Mouse (Mus musculus) cerebellum, adult (tissue): ENCODE data around the gene C77080.
A peak's percentile ranks its signal among the peaks of the same experiment; 100 is the strongest.

Experiments
- ATAC-seq: cut with Nextera tagmentation; 2 replicates; pipeline ENCODE4 v1.9.2; 2017; ENCODE audit warnings: mild to moderate bottlenecking, moderate library complexity, mixed read lengths; ENCODE audit not compliant: insufficient number of reproducible peaks, low FRiP score, low TSS enrichment

The C77080 gene

DNA sequence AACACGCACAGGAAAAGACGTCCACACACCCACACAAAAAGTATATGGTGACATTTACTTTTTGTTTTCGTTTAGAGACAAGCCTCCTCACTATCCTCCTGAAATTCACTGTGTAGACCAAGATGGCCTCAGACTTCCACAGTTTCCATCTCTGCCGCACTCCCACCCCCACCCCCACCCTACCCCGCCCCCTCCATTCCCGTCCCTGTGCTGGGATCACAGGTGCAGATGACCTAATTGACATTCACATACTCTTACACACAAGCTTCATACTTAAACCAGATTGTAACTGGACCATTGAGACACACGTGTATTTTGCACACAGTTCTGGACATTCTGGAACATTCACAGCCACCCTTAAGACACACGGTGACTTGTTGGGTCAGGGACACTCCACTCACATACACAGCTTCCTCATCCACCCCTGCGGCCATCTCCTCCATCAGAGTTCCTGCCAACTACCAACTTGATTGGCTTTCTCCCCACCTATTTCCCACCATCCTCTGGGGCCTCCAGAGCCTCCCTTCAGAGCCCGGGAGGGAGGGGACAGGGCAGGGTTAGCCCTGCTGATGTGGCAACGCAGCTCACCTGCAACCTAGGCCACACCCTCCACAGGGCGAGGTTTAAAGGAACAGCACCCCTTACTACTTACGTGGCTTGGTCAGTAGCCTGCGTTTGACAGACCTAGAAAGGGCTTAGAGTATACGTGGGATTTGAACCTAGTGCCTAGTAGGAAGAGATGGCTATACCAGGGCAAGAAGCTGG is 11.0 kb upstream of the C77080 start:
- 0 out of 2 replicates have a peak, but pooled peaks have one; percentile 4 for ATAC-seq

DNA sequence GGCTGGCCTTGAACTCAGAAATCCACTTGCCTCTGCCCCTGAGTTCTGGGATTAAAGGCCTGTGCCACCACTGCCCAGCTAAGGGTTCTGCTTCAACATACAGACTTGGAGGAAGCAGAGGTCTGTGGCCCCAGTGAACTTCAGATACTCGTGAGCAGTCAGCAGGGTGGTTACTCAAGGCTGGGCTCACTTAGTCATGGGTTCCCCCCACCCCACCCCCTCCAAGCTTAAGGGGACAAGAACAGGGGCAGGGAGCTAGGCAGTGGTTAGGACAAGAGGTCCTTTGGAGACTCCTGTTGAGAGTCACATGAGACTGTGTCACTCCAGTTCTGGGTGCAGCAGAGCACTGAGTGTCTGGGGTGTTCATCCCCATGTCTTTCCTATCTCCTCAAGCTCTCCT is 7.5 kb upstream of the C77080 start:
- ATAC-seq: no peak

DNA sequence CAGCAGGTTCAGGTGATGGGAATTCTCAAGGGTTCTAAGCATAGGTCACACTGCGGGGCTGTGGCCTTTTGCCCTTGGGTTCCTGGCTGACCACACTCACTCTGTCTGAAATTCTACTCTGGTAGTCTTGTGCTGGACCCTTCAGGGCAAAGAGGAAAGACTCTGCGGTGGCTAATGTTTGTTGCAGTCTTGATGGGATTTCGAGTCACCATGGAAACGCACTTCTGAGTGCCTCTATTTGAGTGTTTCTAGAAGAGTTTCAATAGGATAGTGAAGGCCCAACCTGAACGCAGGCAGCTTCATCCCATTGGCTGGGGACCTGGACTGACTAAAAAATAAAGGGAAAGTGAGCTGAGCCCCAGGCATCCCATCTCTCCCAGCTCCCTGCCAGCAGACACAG is 5.6 kb upstream of the C77080 start:
- no peak for ATAC-seq

DNA sequence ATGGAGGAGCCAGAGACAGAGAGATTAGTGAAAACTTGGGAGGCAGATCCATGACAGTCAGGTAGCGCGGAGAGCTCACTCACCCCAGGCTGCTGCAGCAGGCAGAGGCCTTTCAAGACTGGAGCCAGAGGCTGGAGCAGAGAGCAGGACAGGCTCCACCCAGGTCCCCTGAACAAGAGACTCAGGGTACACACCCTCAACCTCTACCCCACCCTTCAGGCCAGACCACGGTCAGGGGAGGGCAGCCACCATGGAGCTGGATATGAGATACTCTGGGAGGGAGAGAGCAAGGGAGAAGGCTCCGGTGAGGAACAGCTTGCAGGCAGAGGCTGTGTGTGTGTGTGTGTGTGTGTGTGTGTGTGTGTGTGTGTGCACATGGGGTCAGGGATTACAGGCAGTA is 5.0 kb upstream of the C77080 start:
- no peak for ATAC-seq

DNA sequence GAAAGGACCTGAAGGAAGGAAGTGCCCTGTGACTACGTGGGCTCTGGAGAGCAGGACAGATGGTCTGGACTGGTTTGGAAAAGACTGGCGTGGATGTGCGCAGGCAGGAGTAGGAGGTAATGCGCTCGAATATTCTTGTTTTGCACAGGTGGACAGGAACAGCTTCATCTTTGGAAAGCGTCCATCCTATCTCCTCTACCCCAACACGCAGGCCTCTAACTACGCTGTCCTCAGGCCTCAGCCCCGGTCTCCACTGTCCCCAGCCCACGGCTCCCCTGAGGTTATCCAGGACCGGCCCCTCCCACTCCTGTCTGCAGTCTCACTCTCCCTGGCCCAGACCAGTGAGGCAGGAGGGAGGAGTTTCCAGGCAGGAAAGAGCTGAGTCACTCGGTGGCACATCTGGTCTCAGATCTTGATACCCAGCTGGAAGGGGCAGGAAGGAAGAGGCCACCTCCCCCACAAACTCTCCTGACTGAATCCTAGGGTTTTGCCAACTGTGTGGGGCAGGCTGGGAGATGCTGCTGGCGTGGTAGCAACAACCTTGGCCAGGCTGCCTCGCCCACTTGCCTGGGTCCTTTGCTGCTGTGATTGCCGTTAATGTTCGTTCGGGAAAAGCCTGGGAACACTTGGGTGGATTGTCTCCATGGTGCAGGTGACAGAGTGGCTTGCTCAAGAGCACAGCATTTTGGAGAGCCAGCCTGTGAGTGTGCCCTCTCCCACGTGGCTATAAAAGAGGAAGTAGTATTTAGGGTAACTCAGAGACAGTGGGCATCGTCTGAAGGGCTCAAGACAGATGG is 2.2 kb upstream of the C77080 start:
- peak; percentile 86 for ATAC-seq

DNA sequence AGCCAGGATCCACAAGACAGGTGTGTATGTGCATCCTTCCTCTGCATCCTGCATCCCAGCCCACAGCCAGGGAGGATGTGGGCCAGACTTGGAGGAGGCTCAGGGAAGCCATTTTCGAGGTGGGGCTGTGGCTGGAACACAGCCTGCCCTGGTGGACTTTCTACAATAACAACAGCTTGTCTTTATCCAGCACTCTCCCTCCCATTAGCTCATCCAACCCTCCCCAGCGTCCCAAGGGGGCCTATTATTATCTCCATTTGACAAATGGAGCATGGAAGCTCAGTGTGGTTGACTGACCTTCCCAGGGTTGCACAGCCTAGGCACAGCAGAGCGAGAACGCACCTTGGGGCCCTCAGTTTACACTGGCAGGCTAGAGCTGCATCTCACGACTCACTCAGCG is 526 bp downstream of the C77080 start:
- no peak for ATAC-seq

DNA sequence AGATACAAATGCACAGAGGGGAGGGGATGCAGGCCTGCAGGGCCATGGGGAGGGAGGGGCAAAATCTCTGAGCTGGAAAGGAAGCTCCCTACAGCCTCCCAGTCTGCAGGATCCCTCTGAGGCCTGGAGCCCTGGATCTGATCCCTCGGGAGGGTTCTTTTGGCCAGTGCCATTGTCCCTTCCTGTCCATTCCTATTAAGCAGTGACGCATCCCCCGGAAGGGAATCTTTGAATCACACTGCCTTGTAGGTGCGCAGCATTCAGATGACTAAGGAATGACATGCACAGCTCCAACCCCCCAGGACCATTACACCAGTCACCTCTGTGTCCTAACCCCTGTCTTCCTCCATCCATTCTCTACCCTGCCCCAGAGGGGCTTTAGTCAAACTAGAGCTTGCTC is 2.1 kb downstream of the C77080 start:
- no peak for ATAC-seq

DNA sequence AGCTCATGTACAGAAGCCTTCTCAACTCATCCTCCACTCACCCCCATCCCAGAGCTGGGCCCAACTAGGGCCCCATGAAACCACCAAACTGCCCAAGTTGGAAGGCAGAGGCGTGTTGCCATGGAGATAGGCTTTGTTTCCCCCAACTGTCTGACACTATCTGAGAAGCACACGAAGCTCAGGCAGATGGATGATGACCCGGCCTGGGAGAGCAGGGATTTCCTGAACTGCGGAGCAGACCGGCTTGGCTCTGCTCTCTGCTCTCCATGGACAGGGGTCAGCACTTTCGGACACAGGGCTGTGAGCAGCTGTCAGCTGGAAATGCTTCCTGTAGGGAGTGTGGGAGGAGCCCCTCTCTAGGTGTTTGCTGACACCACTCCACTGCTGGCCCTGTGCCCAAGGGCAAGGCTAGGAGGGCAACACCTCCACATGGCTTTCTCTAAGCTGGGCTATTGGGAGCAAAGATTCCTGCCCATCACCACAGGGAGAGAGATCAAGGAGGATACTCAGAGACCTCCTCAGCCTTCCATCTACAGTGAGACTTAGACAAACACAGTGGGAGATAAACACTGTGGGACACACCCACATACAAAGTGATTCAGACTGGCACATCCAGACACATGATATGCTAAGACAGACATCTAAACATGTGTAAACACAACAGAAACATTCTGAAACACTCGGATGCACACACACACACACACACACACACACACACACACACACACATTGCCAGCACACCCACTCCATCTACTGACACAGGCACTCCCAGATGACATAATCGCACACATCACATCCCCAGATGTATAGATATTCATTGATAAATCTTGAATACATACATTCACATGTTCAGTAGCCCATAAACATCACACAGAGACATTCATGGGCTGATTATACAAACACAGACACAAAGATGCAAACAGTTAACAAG is 4.5 kb downstream of the C77080 start:
- ATAC-seq: no peak

DNA sequence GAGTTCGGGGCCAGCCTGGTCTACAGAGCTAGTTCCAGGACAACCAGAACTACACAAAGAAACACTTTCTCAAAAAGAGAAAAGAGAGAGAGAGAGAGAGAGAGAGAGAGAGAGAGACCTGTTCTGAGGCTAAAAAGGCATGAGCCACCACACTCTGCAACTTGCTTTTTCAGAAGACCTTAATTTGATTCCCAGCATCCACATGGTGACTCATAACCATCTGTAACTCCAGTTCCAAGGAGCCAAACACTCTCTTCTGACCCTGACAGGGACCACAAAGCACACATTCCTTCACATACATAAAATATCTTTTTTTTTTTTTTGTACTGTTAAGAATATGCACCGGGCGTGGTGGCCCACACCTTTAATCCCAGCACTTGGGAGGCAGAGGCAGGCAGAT is 6.6 kb downstream of the C77080 start:
- no peak for ATAC-seq

DNA sequence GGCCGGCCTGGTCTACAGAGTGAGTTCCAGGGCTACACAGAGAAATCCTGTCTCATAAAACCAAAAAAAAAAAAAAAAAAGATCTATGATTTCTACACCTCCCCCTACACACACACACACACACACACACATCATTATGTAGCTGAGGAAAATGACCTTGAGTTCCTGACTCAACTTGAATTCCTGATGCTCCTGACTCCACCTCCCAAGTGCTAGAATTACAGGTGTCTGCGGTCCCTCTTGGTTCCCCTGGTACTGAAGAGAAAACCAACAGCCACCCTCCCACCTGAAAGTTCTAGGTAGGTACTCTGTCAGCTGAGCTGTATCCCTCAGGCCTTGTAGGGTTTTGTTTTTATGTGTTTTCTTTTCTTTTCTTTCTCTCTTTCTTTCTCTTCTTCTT is 8.7 kb downstream of the C77080 start:
- no peak for ATAC-seq

DNA sequence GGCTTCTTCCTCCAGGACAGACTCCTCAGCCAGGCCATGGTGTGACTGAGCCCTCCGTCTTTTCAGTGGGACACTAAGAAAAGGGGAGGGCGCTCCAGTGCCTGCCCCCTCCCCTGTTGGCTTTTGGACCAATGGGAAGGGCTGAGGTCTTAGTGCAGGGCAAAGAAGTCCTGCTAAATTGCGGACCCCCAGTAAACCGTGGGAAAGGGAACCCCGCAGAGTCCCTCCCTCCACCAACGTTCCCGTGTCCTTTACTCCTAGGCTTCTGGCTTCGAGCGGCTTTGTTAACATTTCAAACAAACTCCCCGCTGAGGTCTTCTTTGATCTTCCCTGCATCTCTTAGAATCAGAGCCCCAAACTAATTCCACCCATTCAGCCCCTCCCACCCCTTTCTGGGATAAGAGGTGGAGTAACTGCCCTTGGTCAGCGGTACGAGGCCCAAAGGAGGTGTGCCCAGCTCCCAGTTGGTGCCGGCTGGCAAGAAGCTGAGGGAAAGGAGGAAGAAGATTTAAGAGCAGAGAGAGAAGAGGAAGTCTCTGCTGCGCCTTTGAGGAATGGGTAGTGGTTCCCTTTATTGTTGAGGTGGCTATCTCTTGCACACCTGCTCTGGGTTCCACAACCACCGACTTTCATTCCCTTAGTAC is 9.6 kb downstream of the C77080 start:
- no peak for ATAC-seq

DNA sequence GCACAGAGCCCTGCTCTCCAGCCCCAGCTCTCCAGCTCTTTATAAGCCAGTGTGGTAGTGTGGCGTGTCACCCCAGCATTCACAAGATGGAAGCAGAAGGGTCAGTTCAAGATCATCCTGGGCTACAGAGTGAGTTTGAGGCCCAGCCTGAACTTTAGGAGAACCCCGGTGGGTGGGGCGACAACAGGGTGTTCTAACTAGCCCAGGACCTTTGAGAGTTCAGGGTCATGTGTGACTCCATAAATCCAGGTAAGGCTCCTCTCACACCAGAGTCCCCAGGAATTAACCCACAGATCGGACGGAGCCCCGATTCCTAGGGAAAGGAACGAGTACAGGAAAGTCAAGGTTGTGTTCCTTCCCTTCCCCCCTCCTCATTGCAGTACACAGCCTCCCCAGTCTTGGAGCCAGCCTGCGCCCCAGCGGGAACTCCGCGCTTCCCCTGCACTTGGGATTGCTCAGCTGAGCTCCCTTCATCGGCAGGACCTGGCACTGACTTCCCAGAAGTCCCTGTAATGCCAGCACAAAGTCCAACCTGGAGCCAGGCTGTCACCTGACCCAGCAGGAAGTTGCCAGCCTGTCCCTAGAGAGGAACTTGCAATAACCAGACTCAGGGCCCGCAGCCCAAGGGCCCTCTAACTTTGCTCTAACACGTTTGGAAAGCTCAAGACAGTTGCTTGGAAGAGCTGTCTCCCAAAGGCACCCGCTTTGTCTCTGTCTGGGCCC is 10.3 kb downstream of the C77080 start:
- ATAC-seq: peak; percentile 55; the same call in 1 of the 2 replicates

DNA sequence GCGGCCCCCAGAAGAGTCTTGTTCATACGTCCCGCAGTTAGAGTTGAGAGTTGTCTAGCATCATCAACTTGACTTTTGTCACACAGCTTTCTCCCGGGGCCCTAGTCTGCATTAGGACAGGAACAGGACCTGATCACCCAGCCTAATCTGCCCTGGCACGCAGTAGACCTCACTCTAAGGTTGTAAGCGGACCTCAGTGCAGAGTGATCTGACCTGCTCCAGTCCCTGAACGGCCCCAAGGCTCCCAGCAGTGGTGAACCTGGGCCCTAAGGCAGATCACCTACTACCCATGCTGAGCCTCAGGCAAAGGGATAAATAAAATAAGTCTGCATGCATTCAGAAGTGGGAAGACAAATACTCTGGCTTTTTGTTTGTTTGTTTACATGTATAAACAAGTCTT is 11.9 kb downstream of the C77080 start:
- no peak for ATAC-seq

DNA sequence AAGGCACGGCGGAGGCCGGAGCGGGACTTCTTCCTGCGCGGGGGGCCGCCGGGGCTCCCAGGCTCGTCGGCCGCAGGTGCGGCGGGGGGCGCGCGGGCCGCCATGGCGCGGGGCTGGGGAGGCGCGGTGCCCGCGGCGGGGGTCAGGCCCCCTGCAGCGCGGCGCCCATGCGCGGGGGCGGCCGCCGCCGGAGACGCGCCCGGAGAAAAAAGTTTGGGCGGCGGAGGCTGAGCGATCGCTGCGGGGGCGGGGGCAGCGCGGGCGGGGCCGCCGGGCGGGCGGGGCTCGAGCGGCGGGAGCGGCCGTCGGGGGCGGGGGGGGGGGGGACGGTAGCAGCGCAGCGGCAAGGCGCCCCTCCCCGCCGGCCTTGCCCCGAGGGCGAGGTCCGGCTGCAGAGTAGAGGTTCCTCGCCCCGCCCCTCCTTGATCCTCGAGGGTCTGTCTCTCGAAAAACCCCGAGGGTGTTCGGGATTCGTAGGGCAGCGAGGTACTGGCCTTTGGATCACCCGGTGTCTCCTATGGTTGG is 12.9 kb downstream of the C77080 start:
- ATAC-seq: no peak

DNA sequence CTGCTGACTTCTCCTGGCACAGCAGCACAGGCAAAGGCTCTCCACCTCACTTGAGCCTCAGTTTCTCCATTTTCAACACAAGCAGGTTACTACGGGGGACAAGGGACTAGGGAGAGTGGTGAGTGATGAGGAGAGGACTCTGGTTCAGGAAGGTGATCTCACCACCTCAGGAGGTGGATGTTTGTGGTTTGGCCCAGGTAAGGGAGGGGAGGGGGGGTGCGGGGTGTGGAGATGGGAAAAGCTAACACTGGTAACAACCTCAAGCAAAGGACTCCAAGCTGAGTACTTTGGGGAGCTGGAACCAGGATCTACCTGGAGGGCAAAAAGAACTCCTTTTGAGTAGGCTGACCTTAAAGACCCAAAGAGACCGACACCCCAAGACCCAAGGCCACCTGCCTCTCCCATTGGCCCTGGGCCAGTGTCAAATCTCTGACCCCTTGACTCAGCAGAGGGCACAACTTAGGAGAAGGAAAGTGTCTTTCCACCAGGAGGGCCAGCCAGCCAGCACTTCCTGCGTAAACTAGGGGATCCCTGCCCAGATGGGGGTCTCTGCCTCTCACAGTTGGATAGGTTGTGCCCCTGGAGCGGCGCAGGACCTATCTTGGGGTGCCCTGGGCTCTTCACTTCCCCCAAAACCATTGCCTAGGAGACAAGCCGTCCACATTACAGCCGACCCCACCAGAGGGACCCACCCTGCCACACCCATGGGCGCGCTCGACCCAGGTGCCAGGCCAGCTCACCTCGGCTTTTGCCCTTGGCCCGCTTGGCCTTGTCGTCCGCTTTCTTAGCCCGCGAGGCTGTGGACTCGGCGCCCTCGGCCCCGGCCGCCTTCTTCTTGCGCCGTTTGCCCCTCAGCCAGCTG is 13.6 kb downstream of the C77080 start:
- ATAC-seq: no peak

DNA sequence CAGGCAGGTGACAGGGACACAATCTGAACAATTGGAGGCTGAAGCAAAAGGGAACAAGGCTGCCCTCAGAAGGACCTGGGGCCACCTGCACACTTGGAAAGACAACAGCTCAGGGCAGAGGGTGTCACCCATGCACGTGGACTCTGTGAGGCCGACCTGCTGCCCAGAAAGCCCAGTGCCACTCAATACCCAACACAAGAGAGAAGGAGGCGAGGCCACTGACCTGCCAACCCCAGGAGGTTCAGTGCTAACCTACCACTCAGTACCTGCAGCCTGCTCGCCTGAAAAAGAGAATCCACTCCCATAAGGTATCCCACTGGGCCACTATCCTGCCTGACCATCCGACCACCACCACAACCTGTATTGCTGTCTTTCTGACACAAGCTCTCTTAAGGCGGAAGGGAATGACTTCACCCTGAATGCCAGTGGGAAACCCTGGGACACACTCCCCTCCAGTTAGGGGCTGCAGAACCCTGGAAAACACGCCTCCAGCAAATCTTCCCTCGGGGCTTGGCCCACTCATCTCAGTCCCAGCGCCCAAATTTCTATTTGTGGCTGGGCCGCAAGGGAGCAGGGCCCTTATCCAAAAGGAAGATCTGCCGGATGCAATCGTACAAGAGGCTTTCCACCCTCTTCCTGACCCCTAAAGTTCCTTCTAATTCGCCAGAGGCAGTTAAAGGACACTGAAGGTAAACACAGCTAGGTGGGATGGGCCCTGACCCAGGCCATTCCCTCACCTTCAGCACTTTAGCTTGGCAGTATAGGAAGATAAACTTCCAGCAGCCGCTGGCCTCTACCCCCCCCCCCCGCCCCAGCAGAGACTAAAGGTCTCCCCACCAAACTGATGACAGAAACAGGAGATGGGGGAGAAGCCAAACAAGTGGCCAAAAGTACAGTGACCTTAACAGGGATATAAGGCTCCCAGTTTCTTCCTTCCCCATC is 14.6 kb downstream of the C77080 start:
- ATAC-seq: no peak

DNA sequence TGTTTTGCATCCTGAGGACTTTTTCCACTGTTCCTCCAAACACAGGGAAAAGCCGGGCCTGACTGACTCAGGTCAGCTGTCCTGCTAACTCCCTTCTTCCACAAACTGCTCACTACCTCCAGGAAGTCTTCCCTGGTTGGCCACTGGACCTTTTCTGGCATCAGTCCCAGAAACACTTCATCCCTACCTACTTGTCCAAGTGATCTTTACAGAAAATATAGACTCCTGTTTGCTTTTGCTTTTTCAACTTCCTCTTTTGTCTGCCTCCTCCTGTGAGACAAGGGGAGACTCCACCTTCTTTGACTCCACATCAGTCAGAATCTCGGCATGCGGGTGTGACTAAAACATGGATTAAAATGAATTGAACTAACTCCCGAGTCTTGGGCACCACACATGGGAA is 16.4 kb downstream of the C77080 start:
- no peak for ATAC-seq
